Mouse (Mus musculus): ENCODE measurements around the gene Adrb1. TPM values are rescaled to one million over a fixed set of nuclear protein-coding genes. Genes with fewer than 3 reads are reported as not detected.

The Adrb1 gene
- polyA plus RNA-seq, 1 experiment from 2014 or later: 1.1 TPM

GRCm38 (mm10) chr19:56687676-56688075, 34.3 kb upstream of the Adrb1 start:
- H3K4me3 ChIP-seq: no peak overlapping the region
- H3K4me2 ChIP-seq: no peak overlapping the region
- H3K36me3 ChIP-seq: no peaks in the 10 kb centered on the region
- WGBS: 86% methylated on average over 10 of the region's 10 CpGs
- ATAC-seq (ENCODE audit: low FRiP score, low read depth): no peak
- H3K9me3 ChIP-seq: no peaks in the 10 kb centered on the region
- H3K27me3 ChIP-seq: no peaks in the 10 kb centered on the region
- H3K4me1 ChIP-seq (replicated peaks): no peaks in the 10 kb centered on the region; the same call in 1 of the 2 replicates
- no peak overlapping the region for H3K27ac ChIP-seq (replicated peaks)
- H3K9ac ChIP-seq: no peak overlapping the region

- no peak for ATAC-seq (ENCODE audit: low FRiP score, low read depth)
- Histone ChIP-seq H3K27ac (replicated peaks) (no peak overlapping the region), H3K27me3 (no peaks in the 10 kb centered on the region), H3K9ac (no peak overlapping the region), H3K4me2 (no peak overlapping the region), H3K36me3 (no peaks in the 10 kb centered on the region), H3K9me3 (no peaks in the 10 kb centered on the region), H3K4me1 (replicated peaks) (no peaks in the 10 kb centered on the region; the same call in 1 of the 2 replicates), H3K4me3 (no peak overlapping the region)
- 83% methylated on average over 12 of the region's 12 CpGs for WGBS
Measured at GRCm38 (mm10) chr19:56688661-56689335, 33.2 kb upstream of the Adrb1 start.

- WGBS: 89% methylated on average over 6 of the region's 6 CpGs
- no peak for ATAC-seq (ENCODE audit: low FRiP score, low read depth)
- no peaks in the 10 kb centered on the region for H3K36me3 ChIP-seq
- H3K27me3 ChIP-seq: no peaks in the 10 kb centered on the region
- no peak overlapping the region for H3K4me3 ChIP-seq
- H3K9ac ChIP-seq: no peak overlapping the region
- no peaks in the 10 kb centered on the region; the same call in 1 of the 2 replicates for H3K4me1 ChIP-seq (replicated peaks)
- no peaks in the 10 kb centered on the region for H3K9me3 ChIP-seq
- H3K27ac ChIP-seq (replicated peaks): no peak overlapping the region
- H3K4me2 ChIP-seq: no peak overlapping the region
Measured at GRCm38 (mm10) chr19:56689493-56689892, 32.5 kb upstream of the Adrb1 start.

GRCm38 (mm10) chr19:56691103-56691502, 30.9 kb upstream of the Adrb1 start:
- 92% methylated on average over 3 of the region's 3 CpGs for WGBS
- Histone ChIP-seq H3K9ac (no peak overlapping the region), H3K4me3 (no peak overlapping the region), H3K4me2 (no peak overlapping the region), H3K4me1 (replicated peaks) (no peaks in the 10 kb centered on the region; the same call in 1 of the 2 replicates), H3K27ac (replicated peaks) (no peak overlapping the region), H3K36me3 (no peaks in the 10 kb centered on the region), H3K9me3 (no peaks in the 10 kb centered on the region), H3K27me3 (no peaks in the 10 kb centered on the region)
- ATAC-seq (ENCODE audit: low FRiP score, low read depth): no peak

- Histone ChIP-seq H3K9ac (no peak overlapping the region), H3K9me3 (no peaks in the 10 kb centered on the region), H3K4me2 (no peak overlapping the region), H3K27ac (replicated peaks) (no peak overlapping the region), H3K36me3 (no peaks in the 10 kb centered on the region), H3K27me3 (no peaks in the 10 kb centered on the region), H3K4me3 (no peak overlapping the region), H3K4me1 (replicated peaks) (no peaks in the 10 kb centered on the region)
- ATAC-seq (ENCODE audit: low FRiP score, low read depth): no peak
- WGBS: 16% methylated on average over 5 of the region's 5 CpGs
Measured at GRCm38 (mm10) chr19:56692451-56692850, 29.5 kb upstream of the Adrb1 start.

GRCm38 (mm10) chr19:56697370-56698144, 24.4 kb upstream of the Adrb1 start:
- Histone ChIP-seq H3K9ac (no peak overlapping the region), H3K36me3 (no peaks in the 10 kb centered on the region), H3K4me2 (no peak overlapping the region), H3K4me1 (replicated peaks) (peaks cover 12% of the 10 kb centered on the region), H3K27me3 (no peaks in the 10 kb centered on the region), H3K27ac (replicated peaks) (no peak overlapping the region), H3K4me3 (no peak overlapping the region), H3K9me3 (no peaks in the 10 kb centered on the region)
- no peak for ATAC-seq (ENCODE audit: low FRiP score, low read depth)
- WGBS: 92% methylated on average over 20 of the region's 20 CpGs

GRCm38 (mm10) chr19:56700848-56701247, 21.2 kb upstream of the Adrb1 start:
- ATAC-seq (ENCODE audit: low FRiP score, low read depth): no peak
- H3K4me1 ChIP-seq (replicated peaks): peaks cover 12% of the 10 kb centered on the region
- no peak overlapping the region for H3K27ac ChIP-seq (replicated peaks)
- WGBS: 86% methylated on average over 10 of the region's 10 CpGs
- no peaks in the 10 kb centered on the region for H3K9me3 ChIP-seq
- H3K9ac ChIP-seq: no peak overlapping the region
- no peaks in the 10 kb centered on the region for H3K36me3 ChIP-seq
- no peak overlapping the region for H3K4me2 ChIP-seq
- H3K27me3 ChIP-seq: no peaks in the 10 kb centered on the region
- H3K4me3 ChIP-seq: no peak overlapping the region

- H3K27me3 ChIP-seq: no peaks in the 10 kb centered on the region
- ATAC-seq (ENCODE audit: low FRiP score, low read depth): no peak
- no peak overlapping the region for H3K9ac ChIP-seq
- no peaks in the 10 kb centered on the region for H3K9me3 ChIP-seq
- no peaks in the 10 kb centered on the region for H3K36me3 ChIP-seq
- H3K4me2 ChIP-seq: no peak overlapping the region
- no peak overlapping the region for H3K4me3 ChIP-seq
- WGBS: 58% methylated on average over 8 of the region's 8 CpGs
- H3K4me1 ChIP-seq (replicated peaks): peaks cover 12% of the 10 kb centered on the region
- no peak overlapping the region for H3K27ac ChIP-seq (replicated peaks)
Measured at GRCm38 (mm10) chr19:56701404-56702033, 20.5 kb upstream of the Adrb1 start.

GRCm38 (mm10) chr19:56702039-56702438, 20.0 kb upstream of the Adrb1 start:
- WGBS: 48% methylated on average over 6 of the region's 6 CpGs
- no peaks in the 10 kb centered on the region for H3K9me3 ChIP-seq
- no peak overlapping the region for H3K4me2 ChIP-seq
- no peak overlapping the region for H3K4me3 ChIP-seq
- no peak for ATAC-seq (ENCODE audit: low FRiP score, low read depth)
- no peak overlapping the region for H3K27ac ChIP-seq (replicated peaks)
- no peak overlapping the region for H3K9ac ChIP-seq
- H3K36me3 ChIP-seq: no peaks in the 10 kb centered on the region
- peaks cover 12% of the 10 kb centered on the region for H3K4me1 ChIP-seq (replicated peaks)
- H3K27me3 ChIP-seq: no peaks in the 10 kb centered on the region

- H3K4me1 ChIP-seq (replicated peaks): peaks cover 12% of the 10 kb centered on the region
- no peaks in the 10 kb centered on the region for H3K36me3 ChIP-seq
- no peaks in the 10 kb centered on the region for H3K9me3 ChIP-seq
- H3K4me2 ChIP-seq: no peak overlapping the region
- 79% methylated on average over 12 of the region's 12 CpGs for WGBS
- H3K27me3 ChIP-seq: no peaks in the 10 kb centered on the region
- no peak overlapping the region for H3K9ac ChIP-seq
- no peak overlapping the region for H3K4me3 ChIP-seq
- no peak overlapping the region for H3K27ac ChIP-seq (replicated peaks)
- no peak for ATAC-seq (ENCODE audit: low FRiP score, low read depth)
Measured at GRCm38 (mm10) chr19:56703238-56704097, 18.5 kb upstream of the Adrb1 start.

GRCm38 (mm10) chr19:56705026-56705675, 16.8 kb upstream of the Adrb1 start:
- Histone ChIP-seq H3K27me3 (no peaks in the 10 kb centered on the region), H3K27ac (replicated peaks) (no peak overlapping the region), H3K4me1 (replicated peaks) (peaks cover 12% of the 10 kb centered on the region), H3K4me2 (no peak overlapping the region), H3K9ac (no peak overlapping the region), H3K4me3 (no peak overlapping the region), H3K9me3 (no peaks in the 10 kb centered on the region), H3K36me3 (no peaks in the 10 kb centered on the region)
- WGBS: 39% methylated on average over 8 of the region's 8 CpGs
- no peak for ATAC-seq (ENCODE audit: low FRiP score, low read depth)

Data from hindbrain, embryonic 15.5 days (tissue).